Mouse (Mus musculus) liver, postnatal 0 days (tissue): Measurements from ENCODE around the gene Slc22a1.
A peak's percentile ranks its signal among the peaks of the same experiment; 100 is the strongest.

ENCODE experiments used
- CTCF ChIP-seq: sonication (generic); IDR thresholded peaks from 2 replicates; pipeline ENCODE4 v1.5.1; 2016; ENCODE audit warnings: antibody characterized with exemption, low read depth
- EP300 ChIP-seq: IDR thresholded peaks from 2 replicates; pipeline ENCODE4 v1.6.1; 2016; ENCODE audit warnings: antibody characterized with exemption, low read depth, mild to moderate bottlenecking

- peak; percentile 66 for TF ChIP-seq EP300
- no peak for TF ChIP-seq CTCF
Observed at GRCm38 (mm10) chr17:12671029-12671605, 4.5 kb downstream of the Slc22a1 start.
